In genomic region chr2:92924677-92925259, GRCm38 (mm10) we compare ENCODE assay signal across 25 mouse cellular contexts. TPM values are rescaled to one million over a fixed set of nuclear protein-coding genes. Genes with fewer than 3 reads are reported as not detected.
DNase-seq lines count a peak whose midpoint lies in the region; ATAC-seq and TF ChIP-seq lines count a peak whose summit lies in the region.
"Had no signal": no experiment of that assay in that cellular context is flagged by ENCODE, and none has a peak within 500 bp of the region (broad histone marks: within the 10 kb centered on the region; RNA-seq: fewer than 3 reads in every experiment).

No protein-coding gene starts in this region.

- no peaks in the 10 kb centered on the region for H3K27me3 ChIP-seq in forebrain, embryonic 14.5 days (replicated peaks; ENCODE audit: control insufficient read depth, insufficient read depth, low read length)
- no peaks in the 10 kb centered on the region for H3K27me3 ChIP-seq in forebrain, embryonic 12.5 days
- H3K27me3 ChIP-seq in midbrain, embryonic 14.5 days (ENCODE audit: control insufficient read depth, insufficient read depth, low read length) = no peaks in the 10 kb centered on the region
- H3K27me3 ChIP-seq in midbrain, postnatal 0 days (ENCODE audit: insufficient read depth, low read length) = no peaks in the 10 kb centered on the region
- H3K27me3 ChIP-seq: Patski had no signal

- no peaks in the 10 kb centered on the region for H3K9me3 ChIP-seq in forebrain, embryonic 14.5 days (replicated peaks; ENCODE audit: control insufficient read depth, low read length)
- no peaks in the 10 kb centered on the region for H3K9me3 ChIP-seq in forebrain, embryonic 12.5 days
- H3K9me3 ChIP-seq in midbrain, embryonic 14.5 days (ENCODE audit: control insufficient read depth, low read length) = no peaks in the 10 kb centered on the region
- H3K9me3 ChIP-seq in midbrain, postnatal 0 days (ENCODE audit: low read length) = no peaks in the 10 kb centered on the region
- H3K9me3 ChIP-seq: G1E had no signal

- no peak for TF ChIP-seq CTCF in midbrain, postnatal 0 days (IDR thresholded peaks at IDR 0.05)

- peak; percentile 74 for ATAC-seq in forebrain, embryonic 14.5 days
- no peak for ATAC-seq in forebrain, embryonic 12.5 days (ENCODE audit: low FRiP score)
- peak; percentile 31; the same call in 1 of the 2 replicates for ATAC-seq in frontal cortex, adult (ENCODE audit: low TSS enrichment)
- ATAC-seq in midbrain, embryonic 14.5 days (ENCODE audit: low FRiP score, low TSS enrichment) = no peak
- no peak for ATAC-seq in midbrain, postnatal 0 days (ENCODE audit: low FRiP score)
- ATAC-seq: hindbrain, postnatal 0 days; inflammation-experienced regulatory T-cells, adult 6 months; intestine, embryonic 16.5 days; Patski had no signal

- H3K27ac ChIP-seq in forebrain, embryonic 14.5 days (ENCODE audit: low read depth, low read length) = peak overlapping the region; percentile 21; the same call in 1 of the 2 replicates
- no peak overlapping the region for H3K27ac ChIP-seq in forebrain, embryonic 12.5 days
- no peak overlapping the region for H3K27ac ChIP-seq in midbrain, embryonic 14.5 days (replicated peaks; ENCODE audit: low read depth, low read length)
- H3K27ac ChIP-seq in midbrain, postnatal 0 days (ENCODE audit: low read depth, low read length) = no peak overlapping the region
- H3K27ac ChIP-seq: gastrocnemius, adult 2 months; hindbrain, embryonic 14.5 days; hindbrain, postnatal 0 days had no signal

- no peak overlapping the region for H3K4me3 ChIP-seq in forebrain, embryonic 14.5 days (ENCODE audit: low read depth, low read length)
- no peak overlapping the region for H3K4me3 ChIP-seq in forebrain, embryonic 12.5 days (replicated peaks)
- no peak overlapping the region for H3K4me3 ChIP-seq in midbrain, embryonic 14.5 days (replicated peaks; ENCODE audit: low read depth, low read length)
- H3K4me3 ChIP-seq in midbrain, postnatal 0 days (ENCODE audit: low read depth, low read length) = no peak overlapping the region
- H3K4me3 ChIP-seq: gastrocnemius, adult 2 months had no signal

- 26% methylated on average over 6 of the region's 6 CpGs for WGBS in forebrain, embryonic 14.5 days
- WGBS in forebrain, embryonic 12.5 days = 65% methylated on average over 6 of the region's 6 CpGs
- WGBS in midbrain, embryonic 14.5 days = 61% methylated on average over 6 of the region's 6 CpGs
- 55% methylated on average over 6 of the region's 6 CpGs for WGBS in midbrain, postnatal 0 days

- H3K36me3 ChIP-seq in forebrain, embryonic 14.5 days (ENCODE audit: control insufficient read depth, insufficient read depth, low read length) = no peaks in the 10 kb centered on the region
- H3K36me3 ChIP-seq in forebrain, embryonic 12.5 days (replicated peaks) = no peaks in the 10 kb centered on the region
- H3K36me3 ChIP-seq in midbrain, embryonic 14.5 days (ENCODE audit: control insufficient read depth, insufficient read depth, low read length) = no peaks in the 10 kb centered on the region
- H3K36me3 ChIP-seq in midbrain, postnatal 0 days (ENCODE audit: insufficient read depth, low read length) = no peaks in the 10 kb centered on the region; the same call in 1 of the 2 replicates
- H3K36me3 ChIP-seq: G1E had no signal

- H3K4me2 ChIP-seq in forebrain, embryonic 14.5 days (ENCODE audit: low read length) = no peak overlapping the region
- H3K4me2 ChIP-seq in forebrain, embryonic 12.5 days = no peak overlapping the region
- H3K4me2 ChIP-seq in midbrain, embryonic 14.5 days (ENCODE audit: low read length) = no peak overlapping the region
- H3K4me2 ChIP-seq in midbrain, postnatal 0 days (ENCODE audit: low read depth, low read length, poor library complexity, severe bottlenecking) = no peak overlapping the region
- H3K4me2 ChIP-seq: heart, embryonic 11.5 days; hindbrain, embryonic 14.5 days had no signal

- no peak overlapping the region for H3K9ac ChIP-seq in forebrain, embryonic 14.5 days (ENCODE audit: low read length)
- no peak overlapping the region for H3K9ac ChIP-seq in forebrain, embryonic 12.5 days
- H3K9ac ChIP-seq in midbrain, embryonic 14.5 days (replicated peaks; ENCODE audit: low read length) = no peak overlapping the region
- H3K9ac ChIP-seq in midbrain, postnatal 0 days (replicated peaks; ENCODE audit: low read length, poor library complexity, severe bottlenecking) = no peak overlapping the region
- H3K9ac ChIP-seq: hindbrain, embryonic 14.5 days had no signal

- H3K4me1 ChIP-seq in forebrain, embryonic 14.5 days (ENCODE audit: control insufficient read depth, insufficient read depth, low read length) = peaks cover 15% of the 10 kb centered on the region; the same call in 1 of the 2 replicates
- H3K4me1 ChIP-seq in forebrain, embryonic 12.5 days = peaks cover 19% of the 10 kb centered on the region; the same call in 1 of the 2 replicates
- peaks cover 23% of the 10 kb centered on the region for H3K4me1 ChIP-seq in midbrain, embryonic 14.5 days (ENCODE audit: control insufficient read depth, insufficient read depth, low read length)
- peaks cover 6% of the 10 kb centered on the region for H3K4me1 ChIP-seq in midbrain, postnatal 0 days (ENCODE audit: insufficient read depth, low read length)

- DNase-seq in forebrain, embryonic 14.5 days (ENCODE audit: low spot score) = peak; percentile 71
- DNase-seq in frontal cortex, adult 2 months (ENCODE audit: extremely low spot score in 1 of 2, low spot score in 1 of 2) = no peak
- peak; percentile 46 for DNase-seq in midbrain, embryonic 14.5 days
- DNase-seq in midbrain, postnatal 0 days (ENCODE audit: low spot score) = no peak
- no peak for DNase-seq in adrenal gland, adult 2 months
- DNase-seq: adrenal gland, postnatal 14 days; B cell, adult 2 months; cerebellum, adult 18-20 months; cerebellum, adult 9-10 months; cerebellum, postnatal 14 days; gastrocnemius, adult 2 months; gastrocnemius, postnatal 14 days; heart, adult 11 months; kidney, adult 18-20 months had no signal

RNA-seq across cellular contexts. Expression of gene Syt13, which starts 9.9 kb away (rescaled TPM):
- polyA plus RNA-seq in forebrain, embryonic 14.5 days (2014; fragmentation: Nextera tagmentation; extraction: Ambion mirVana) = 35.4 and 36.8 TPM in 2 replicates
- polyA plus RNA-seq in forebrain, embryonic 12.5 days (2016; fragmentation: Nextera tagmentation; extraction: Ambion mirVana) = 13.8 and 15.4 TPM in 2 replicates
- 103 and 104 TPM in 2 replicates for polyA plus RNA-seq in frontal cortex, adult 2 months (2012; rRNA removed)
- polyA plus RNA-seq in midbrain, embryonic 14.5 days (2014; fragmentation: Nextera tagmentation; extraction: Ambion mirVana) = 44.9 and 48.9 TPM in 2 replicates
- total RNA-seq in midbrain, postnatal 0 days (2014; rRNA removed) = 188 and 190 TPM in 2 replicates
- polyA plus RNA-seq in midbrain, postnatal 0 days (2015; fragmentation: Nextera tagmentation; extraction: Ambion mirVana) = 106 and 107 TPM in 2 replicates
- total RNA-seq in adrenal gland, adult 2 months (2021) = 1 to 10 TPM in 1 of 2 experiments, under 1 TPM in 1; 0.89 to 1.6 TPM
- 0.15 and 0.30 TPM in 2 replicates for polyA plus RNA-seq in adrenal gland, adult 2 months (2012; rRNA removed)
- total RNA-seq: CH12.LX; hematopoietic stem cell, adult 5-6 weeks had no signal
- polyA plus RNA-seq: G1E; inflammation-experienced regulatory T-cells, adult 6 months had no signal

Comparison
In these comparisons a context has a peak if more than half of its experiments do, and no peak if none do; other contexts are left out.
1. ATAC-seq: peak in forebrain, embryonic 14.5 days (single experiment) and frontal cortex, adult (single experiment); none in forebrain, embryonic 12.5 days (single experiment), midbrain, embryonic 14.5 days (single experiment) and midbrain, postnatal 0 days (single experiment).
2. DNase-seq: peak in forebrain, embryonic 14.5 days (single experiment) and midbrain, embryonic 14.5 days (single experiment); none in frontal cortex, adult 2 months (0 of 2), midbrain, postnatal 0 days (single experiment) and adrenal gland, adult 2 months (single experiment).
3. RNA of gene Syt13, which starts 9.9 kb away (polyA plus RNA-seq): 106 to 107 TPM in midbrain, postnatal 0 days, 103 to 104 TPM in frontal cortex, adult 2 months, 44.9 to 48.9 TPM in midbrain, embryonic 14.5 days, 35.4 to 36.8 TPM in forebrain, embryonic 14.5 days and 13.8 to 15.4 TPM in forebrain, embryonic 12.5 days; 0.15 to 0.30 TPM in adrenal gland, adult 2 months; every median in the first group is over 10 times any median in the second.